Comparison of ENCODE assay signal across 9 mouse cellular contexts in the genomic region with DNA sequence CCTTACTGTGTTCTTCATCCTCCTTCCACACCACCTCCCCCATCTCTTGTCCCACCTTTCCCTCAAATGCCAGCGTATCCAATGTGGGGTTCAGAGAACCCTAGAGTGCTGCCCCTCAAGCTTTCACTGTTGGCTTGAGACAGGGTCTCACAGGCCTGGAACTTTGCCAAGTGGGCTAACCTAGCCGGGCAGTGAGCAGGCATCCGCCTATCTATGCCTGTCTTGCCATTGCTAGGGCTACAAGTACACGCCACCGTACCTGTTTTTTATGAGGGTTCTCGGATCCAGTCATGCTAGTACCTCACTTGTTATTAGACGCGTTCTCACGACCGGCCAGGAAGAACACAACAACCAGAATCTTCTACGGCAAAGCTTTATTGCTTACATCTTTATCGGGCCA. TPM values are rescaled to one million over a fixed set of nuclear protein-coding genes. Genes with fewer than 3 reads are reported as not detected.
DNase-seq lines count a peak whose midpoint lies in the region; ATAC-seq and TF ChIP-seq lines count a peak whose summit lies in the region.
"Had no signal": no experiment of that assay in that cellular context is flagged by ENCODE, and none has a peak within 500 bp of the region (broad histone marks: within the 10 kb centered on the region; RNA-seq: fewer than 3 reads in every experiment).

No protein-coding gene starts in this region.

- TF ChIP-seq POLR2A in cerebellum, adult 2 months (IDR thresholded peaks at IDR 0.05; ENCODE audit: borderline replicate concordance, insufficient read depth, low read length): no peak

- no peaks in the 10 kb centered on the region for H3K9me3 ChIP-seq in lung, embryonic 14.5 days (ENCODE audit: low read depth, low read length)
- H3K9me3 ChIP-seq in neural tube, embryonic 15.5 days (replicated peaks): no peaks in the 10 kb centered on the region

- H3K4me1 ChIP-seq in cerebellum, adult 2 months (ENCODE audit: control insufficient read depth, insufficient read depth, low read length): no peaks in the 10 kb centered on the region; the same call in 1 of the 2 replicates
- H3K4me1 ChIP-seq in lung, embryonic 14.5 days (ENCODE audit: insufficient read depth): no peaks in the 10 kb centered on the region
- no peaks in the 10 kb centered on the region for H3K4me1 ChIP-seq in neural tube, embryonic 15.5 days

- no peaks in the 10 kb centered on the region for H3K27me3 ChIP-seq in cerebellum, adult 2 months (ENCODE audit: control insufficient read depth, insufficient read depth, low read length)
- H3K27me3 ChIP-seq in lung, embryonic 14.5 days (ENCODE audit: insufficient read depth, low read length): no peaks in the 10 kb centered on the region
- no peaks in the 10 kb centered on the region for H3K27me3 ChIP-seq in neural tube, embryonic 15.5 days (replicated peaks)

- WGBS in cerebellum, adult 2 months: 57% methylated on average over 12 of the region's 12 CpGs
- 66% methylated on average over 11 of the region's 12 CpGs for WGBS in lung, embryonic 14.5 days
- WGBS in neural tube, embryonic 15.5 days: 82% methylated on average over 12 of the region's 12 CpGs

- peak overlapping the region; percentile 55 for H3K27ac ChIP-seq in cerebellum, adult 2 months (ENCODE audit: insufficient read depth, low read length)
- H3K27ac ChIP-seq in lung, embryonic 14.5 days (ENCODE audit: low read depth): no peak overlapping the region
- H3K27ac ChIP-seq in neural tube, embryonic 15.5 days (replicated peaks): no peak overlapping the region

- peak overlapping the region; percentile 73 for H3K4me3 ChIP-seq in cerebellum, adult 2 months (replicated peaks; ENCODE audit: insufficient read depth, low read depth, low read length)
- H3K4me3 ChIP-seq in lung, embryonic 14.5 days (ENCODE audit: low read depth, low read length): no peak overlapping the region
- H3K4me3 ChIP-seq in neural tube, embryonic 15.5 days (replicated peaks): 0 out of 2 replicates have a peak overlapping the region, but pooled peaks have one; percentile 1
- H3K4me3 ChIP-seq: erythroblast, embryonic 14.5 days had no signal

- no peaks in the 10 kb centered on the region for H3K36me3 ChIP-seq in lung, embryonic 14.5 days (ENCODE audit: insufficient read depth)
- H3K36me3 ChIP-seq in neural tube, embryonic 15.5 days: no peaks in the 10 kb centered on the region

- no peak for DNase-seq in cerebellum, adult 2 months
- DNase-seq in cerebellum, adult 8-10 months: no peak
- DNase-seq in lung, embryonic 14.5 days: no peak
- no peak for DNase-seq in lung, postnatal 10 days
- peak; percentile 54 for DNase-seq in induced T-regulatory cell, adult 2 months (ENCODE audit: low read depth)
- DNase-seq in right cerebral cortex, postnatal 25 days: no peak
- no peak for DNase-seq in left cerebral cortex, adult 8-10 months (ENCODE audit: low spot score in 2 of 2)

- ATAC-seq in lung, embryonic 14.5 days (ENCODE audit: insufficient read depth): no peak
- ATAC-seq in neural tube, embryonic 15.5 days (ENCODE audit: low FRiP score): no peak

- TF ChIP-seq CTCF in cerebellum, adult 2 months (IDR thresholded peaks at IDR 0.05; ENCODE audit: borderline replicate concordance, insufficient read depth, low read depth, low read length): no peak
- TF ChIP-seq CTCF in lung, embryonic 14.5 days (IDR thresholded peaks at IDR 0.05; ENCODE audit: low read depth): no peak

- 0 out of 2 replicates have a peak overlapping the region, but pooled peaks have one; percentile 12 for H3K4me2 ChIP-seq in lung, embryonic 14.5 days
- H3K4me2 ChIP-seq in neural tube, embryonic 15.5 days: peak overlapping the region; percentile 36

- H3K9ac ChIP-seq in lung, embryonic 14.5 days: no peak overlapping the region
- no peak overlapping the region for H3K9ac ChIP-seq in neural tube, embryonic 15.5 days (replicated peaks)

RNA-seq across cellular contexts. Expression of a gene that starts 28.1 kb away (rescaled TPM):
- polyA plus RNA-seq in cerebellum, adult 2 months (2012; rRNA removed): 13.5 and 16.4 TPM in 2 replicates
- polyA plus RNA-seq in lung, embryonic 14.5 days (2014; fragmentation: Nextera tagmentation; extraction: Ambion mirVana): 11.8 and 12.7 TPM in 2 replicates
- polyA plus RNA-seq in neural tube, embryonic 15.5 days (2015; fragmentation: Nextera tagmentation; extraction: Ambion mirVana): 2.5 and 4.9 TPM in 2 replicates
- 1 to 10 TPM in 3 of 4 experiments, under 1 TPM in 1; 0.57 to 1.8 (median 1.5) TPM for total RNA-seq in left cerebral cortex, adult 8-10 months (2022)
- polyA plus RNA-seq: erythroblast, embryonic 14.5 days had no signal

RNA-seq across cellular contexts. Expression of a gene that starts 36.1 kb away (rescaled TPM):
- polyA plus RNA-seq in cerebellum, adult 2 months (2012; rRNA removed): 14.8 and 16.0 TPM in 2 replicates
- polyA plus RNA-seq in lung, embryonic 14.5 days (2014; fragmentation: Nextera tagmentation; extraction: Ambion mirVana): 28.9 and 30.0 TPM in 2 replicates
- polyA plus RNA-seq in neural tube, embryonic 15.5 days (2015; fragmentation: Nextera tagmentation; extraction: Ambion mirVana): 6.7 and 13.2 TPM in 2 replicates
- total RNA-seq in left cerebral cortex, adult 8-10 months (2022): 10 to 100 TPM in 1 of 4 experiments, 1 to 10 TPM in 3; 7.4 to 12.2 (median 8.2) TPM
- polyA plus RNA-seq: erythroblast, embryonic 14.5 days had no signal
